Mouse (Mus musculus) duodenum, adult 2 months (tissue): Measurements from ENCODE around the gene Spta1. TPM values are rescaled to one million over a fixed set of nuclear protein-coding genes. Genes with fewer than 3 reads are reported as not detected.

ENCODE experiments used
- polyA plus RNA-seq: library from polyadenylated mRNA; depleted of rRNA; stranded (reverse); fragments of >200 nt; gene quantifications from 2 replicates; pipeline ENCODE4 v1.2.3, GENCODE M21; 2012; ENCODE audit warnings: low replicate concordance; rRNA removed

Gene Spta1
- not detected in 2 replicates for polyA plus RNA-seq

GRCm38 (mm10) chr1:174172605-174173004, at the start of gene Spta1:
TSS of gene Spta1 (plus strand) at chr1:174172776.

DNA sequence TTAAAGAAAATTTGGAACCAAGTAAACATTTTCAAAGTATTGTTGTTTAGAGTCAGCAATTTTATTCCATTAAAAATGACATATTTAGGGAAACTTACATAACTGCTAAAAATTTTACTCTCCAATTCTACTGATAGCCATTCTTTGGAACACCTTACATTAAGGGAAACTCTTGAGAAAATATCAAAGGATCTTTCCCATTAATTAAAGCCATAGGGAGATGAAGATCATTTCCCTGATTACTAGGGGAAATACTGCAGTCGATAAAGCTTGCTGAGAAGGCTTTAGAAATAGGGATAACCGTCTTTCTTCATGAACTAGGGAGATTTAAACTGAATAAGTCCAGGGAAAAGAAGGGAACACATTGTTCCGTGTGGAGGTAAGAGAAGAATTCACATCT, 41.4 kb upstream of the Spta1 start, which contains the start of gene Olfr424:
Olfr424 (plus strand) TSS at position 301 of the 400 bp plus-strand sequence.

DNA sequence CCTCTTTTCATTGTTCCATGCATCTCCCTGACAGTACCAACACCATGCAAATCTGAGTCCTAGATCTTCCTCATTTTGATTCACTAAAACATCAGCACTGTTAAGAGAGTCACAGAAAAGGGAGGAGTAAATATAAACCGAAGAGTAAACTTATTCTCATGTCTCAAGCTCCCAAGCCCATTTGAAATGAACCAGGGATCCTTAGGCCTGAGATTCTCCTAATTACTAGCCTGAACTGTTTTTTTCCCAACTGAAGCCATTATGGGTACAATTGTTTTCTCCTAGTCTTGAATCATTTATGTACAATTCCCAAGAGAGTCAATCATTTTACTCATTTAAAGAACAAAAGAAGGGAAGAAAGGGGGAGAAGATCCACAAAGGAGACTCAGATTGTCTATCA, 17.2 kb upstream of the Spta1 start, which contains the start of gene Olfr420:
Olfr420 (plus strand) TSS at position 301 of the 400 bp plus-strand sequence.

GRCm38 (mm10) chr1:174251961-174252360, 79.4 kb downstream of the Spta1 start, which contains the start of gene Olfr419:
TSS of gene Olfr419 (minus strand) at chr1:174252061.

Other genes with a start within 250 kb of the Spta1 start
- gene Mndal, start 230.3 kb upstream of the Spta1 start, polyA plus RNA-seq = 0.24 and 0.25 TPM in 2 replicates
- 0.63 and 0.75 TPM in 2 replicates for gene Ifi203, start 230.1 kb upstream of the Spta1 start, polyA plus RNA-seq
- not detected in 2 replicates for gene Ifi202b, start 190.0 kb upstream of the Spta1 start, polyA plus RNA-seq
- gene Ifi205, start 141.0 kb upstream of the Spta1 start, polyA plus RNA-seq = 0.07 and 0.09 TPM in 2 replicates
- 0.04 TPM in 1 of 2 replicates, not detected in the other for gene Olfr433, start 132.1 kb upstream of the Spta1 start, polyA plus RNA-seq
- gene Olfr432, start 123.6 kb upstream of the Spta1 start, polyA plus RNA-seq = not detected in 2 replicates
- not detected in 2 replicates for gene Olfr430, start 106.2 kb upstream of the Spta1 start, polyA plus RNA-seq
- gene Olfr429, start 88.4 kb upstream of the Spta1 start, polyA plus RNA-seq = not detected in 2 replicates
- not detected in 2 replicates for gene Olfr427, start 75.9 kb upstream of the Spta1 start, polyA plus RNA-seq
- not detected in 2 replicates for gene Olfr231, start 51.6 kb upstream of the Spta1 start, polyA plus RNA-seq
- not detected in 2 replicates for gene Olfr424, start 41.3 kb upstream of the Spta1 start, polyA plus RNA-seq
- gene Olfr420, start 17.1 kb upstream of the Spta1 start, polyA plus RNA-seq = not detected in 2 replicates
- not detected in 2 replicates for gene Olfr419, start 79.3 kb downstream of the Spta1 start, polyA plus RNA-seq
- gene Mptx1, start 157.7 kb downstream of the Spta1 start, polyA plus RNA-seq = 0.41 TPM in 1 of 2 replicates, not detected in the other
- gene Olfr417, start 192.3 kb downstream of the Spta1 start, polyA plus RNA-seq = not detected in 2 replicates
- not detected in 2 replicates for gene Olfr248, start 218.3 kb downstream of the Spta1 start, polyA plus RNA-seq